Mouse (Mus musculus): ENCODE data around the gene Fzd4.

Gene Fzd4

GRCm38 (mm10) chr7:89404081-89404733 lies at the start of gene Fzd4, which contains the start of gene Tmem135:
TSS of gene Fzd4 (plus strand) at chr7:89404355.
TSS of gene Tmem135 (minus strand) at chr7:89404222.
- peak; percentile 79 for DNase-seq (ENCODE audit: low read depth)

GRCm38 (mm10) chr7:89355519-89356255 lies 48.5 kb upstream of the Fzd4 start:
- no peak for DNase-seq (ENCODE audit: low read depth)

DNA sequence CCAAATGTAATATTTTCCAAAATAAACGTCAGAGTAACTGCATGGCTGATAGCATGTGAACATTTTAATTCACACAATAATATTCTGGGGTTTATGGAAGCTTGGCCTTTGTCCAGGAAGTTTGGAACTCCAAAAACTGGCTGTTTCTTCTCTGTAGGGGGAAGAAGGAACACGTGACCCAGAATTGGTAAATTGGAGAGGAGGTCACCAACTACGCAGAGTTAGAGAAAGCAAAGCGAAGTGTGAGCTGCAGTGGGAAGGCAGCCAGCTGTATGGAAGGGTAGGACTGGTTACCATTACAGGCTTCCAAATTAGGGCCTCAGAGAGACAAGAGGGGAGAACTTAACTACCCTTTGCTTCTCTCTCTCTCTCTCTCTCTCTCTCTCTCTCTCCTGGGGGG lies 47.8 kb upstream of the Fzd4 start:
- no peak for DNase-seq (ENCODE audit: low read depth)

GRCm38 (mm10) chr7:89363975-89364374 lies 40.2 kb upstream of the Fzd4 start:
- DNase-seq (ENCODE audit: low read depth): no peak

- DNase-seq (ENCODE audit: low read depth): no peak
These were observed 38.8 kb upstream of the Fzd4 start for GRCm38 (mm10) chr7:89365135-89365880.

- peak; percentile 3 for DNase-seq (ENCODE audit: low read depth)
These were observed 36.5 kb upstream of the Fzd4 start for GRCm38 (mm10) chr7:89367643-89368042.

- no peak for DNase-seq (ENCODE audit: low read depth)
These were observed 34.1 kb upstream of the Fzd4 start for GRCm38 (mm10) chr7:89370086-89370485.

DNA sequence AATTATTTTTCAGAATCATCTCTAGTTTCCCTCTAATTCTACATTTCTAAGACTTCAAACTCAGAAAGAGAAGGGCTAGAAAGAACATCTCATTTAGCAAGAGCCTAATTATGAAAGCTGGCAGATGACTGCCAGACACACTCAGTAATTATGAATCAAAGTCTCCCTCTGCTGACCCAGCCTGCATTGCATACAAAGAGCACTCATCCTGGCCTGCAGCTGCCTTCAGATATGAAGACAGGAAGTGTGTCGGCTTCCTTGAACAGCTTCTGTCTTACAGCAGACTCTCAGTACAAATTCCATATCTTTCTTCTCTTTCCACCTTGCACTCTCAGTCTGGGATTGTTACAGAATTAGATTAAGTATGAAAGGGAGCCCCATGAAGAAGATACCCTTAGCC lies 33.2 kb upstream of the Fzd4 start:
- no peak for DNase-seq (ENCODE audit: low read depth)

- DNase-seq (ENCODE audit: low read depth): no peak
These were observed 32.4 kb upstream of the Fzd4 start for GRCm38 (mm10) chr7:89371623-89372295.

GRCm38 (mm10) chr7:89380935-89381705 lies 23.0 kb upstream of the Fzd4 start:
- DNase-seq (ENCODE audit: low read depth): no peak

- DNase-seq (ENCODE audit: low read depth): no peak
These were observed 21.3 kb upstream of the Fzd4 start for GRCm38 (mm10) chr7:89382892-89383291.

- DNase-seq (ENCODE audit: low read depth): no peak
These were observed 15.2 kb upstream of the Fzd4 start for GRCm38 (mm10) chr7:89388981-89389380.

DNA sequence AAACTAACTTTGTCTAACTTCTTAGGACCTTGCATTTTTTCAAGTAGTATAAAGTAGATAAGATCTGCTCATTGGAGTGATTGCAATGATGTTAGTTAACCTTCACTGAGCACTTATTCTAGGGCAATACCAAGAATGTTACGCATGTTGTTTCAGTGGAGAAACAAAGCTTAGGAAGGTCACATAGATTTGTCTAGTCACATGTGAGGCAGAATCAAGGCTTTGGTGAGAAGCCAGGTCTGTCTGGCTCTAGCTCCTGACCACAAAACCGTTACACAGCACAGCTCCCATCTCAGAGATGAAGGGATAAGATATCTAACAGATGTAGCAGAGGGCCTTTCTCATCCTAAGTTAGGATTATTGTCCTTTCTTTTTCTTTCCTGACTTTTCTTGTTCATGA lies 13.5 kb upstream of the Fzd4 start:
- no peak for DNase-seq (ENCODE audit: low read depth)

GRCm38 (mm10) chr7:89391281-89391680 lies 12.9 kb upstream of the Fzd4 start:
- no peak for DNase-seq (ENCODE audit: low read depth)

DNA sequence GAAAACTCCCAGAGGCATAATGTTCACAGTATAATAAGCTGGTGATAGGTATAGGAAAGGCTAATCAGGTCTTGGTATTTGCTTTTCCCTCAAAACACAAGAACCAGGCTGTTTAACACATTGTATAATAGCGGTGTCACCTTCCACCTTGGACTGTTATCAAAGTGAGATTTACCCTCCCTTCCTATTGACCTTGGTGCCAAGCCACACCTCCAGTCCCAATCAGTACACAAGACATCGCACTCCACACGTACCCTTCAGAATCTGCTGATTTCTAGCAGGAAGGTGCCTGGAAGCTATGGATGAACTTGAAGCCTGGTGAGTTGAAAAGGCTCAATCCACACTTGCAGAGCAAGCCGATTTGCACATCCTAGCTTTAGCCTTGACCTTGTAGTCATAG lies 12.3 kb upstream of the Fzd4 start:
- no peak for DNase-seq (ENCODE audit: low read depth)

DNA sequence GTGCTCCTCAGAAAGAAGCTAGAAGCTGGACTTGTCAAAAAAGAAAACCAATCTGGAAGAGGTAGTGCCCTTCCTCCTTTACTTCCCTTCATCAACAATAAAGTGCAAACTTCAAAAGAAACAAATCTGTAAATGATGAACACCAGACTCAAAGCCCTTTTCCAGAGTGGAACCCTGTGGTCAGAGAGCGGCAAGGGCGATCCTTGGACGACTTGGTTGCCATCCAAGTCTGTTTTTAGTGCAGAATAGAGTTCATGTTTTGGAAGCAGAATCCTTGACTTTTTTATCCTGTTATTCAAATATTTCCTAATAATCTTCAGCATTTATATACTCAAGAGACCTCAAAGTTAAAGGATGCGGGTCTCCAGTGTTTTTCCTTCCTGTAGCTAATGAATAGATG lies 11.8 kb upstream of the Fzd4 start:
- no peak for DNase-seq (ENCODE audit: low read depth)

DNA sequence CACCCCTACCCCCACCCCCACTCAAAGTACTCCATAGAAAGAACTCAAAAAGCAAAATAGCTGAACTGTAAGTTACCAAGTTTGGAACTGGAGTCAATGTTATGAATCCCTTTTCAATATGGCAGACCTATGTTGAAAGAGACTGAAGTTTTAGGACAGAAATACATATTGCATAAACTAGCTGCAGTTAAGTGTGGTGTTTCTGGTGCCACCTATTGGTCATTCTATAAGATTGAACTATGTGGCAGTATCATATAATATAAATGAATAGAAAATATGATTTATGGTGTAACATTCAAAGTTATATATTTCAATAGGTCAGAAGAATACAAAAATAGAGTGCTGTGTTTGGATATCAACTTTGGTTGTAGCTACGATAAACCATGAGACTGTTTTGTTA lies 11.3 kb upstream of the Fzd4 start:
- no peak for DNase-seq (ENCODE audit: low read depth)

DNA sequence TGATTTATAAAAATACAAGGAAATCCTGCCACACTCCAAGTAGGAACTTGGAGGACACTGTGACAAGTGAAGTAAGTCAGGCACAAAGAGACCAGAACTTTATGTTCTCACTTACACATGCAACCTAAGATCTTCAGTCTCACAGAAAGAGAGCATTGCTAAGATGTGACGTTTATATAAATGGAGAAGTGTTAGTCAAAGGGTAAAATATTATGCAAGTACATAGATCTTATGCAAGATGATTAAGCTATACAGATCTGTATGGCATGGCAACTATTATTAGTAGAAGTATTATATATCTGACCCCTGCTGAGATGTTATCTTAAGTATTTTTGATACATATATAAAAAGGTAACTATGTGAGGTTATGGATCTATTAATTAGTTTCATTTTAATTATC lies 8.8 kb upstream of the Fzd4 start:
- DNase-seq (ENCODE audit: low read depth): no peak

GRCm38 (mm10) chr7:89396386-89396785 lies 7.8 kb upstream of the Fzd4 start:
- DNase-seq (ENCODE audit: low read depth): no peak

- no peak for DNase-seq (ENCODE audit: low read depth)
These were observed 6.2 kb upstream of the Fzd4 start for GRCm38 (mm10) chr7:89397837-89398534.

DNA sequence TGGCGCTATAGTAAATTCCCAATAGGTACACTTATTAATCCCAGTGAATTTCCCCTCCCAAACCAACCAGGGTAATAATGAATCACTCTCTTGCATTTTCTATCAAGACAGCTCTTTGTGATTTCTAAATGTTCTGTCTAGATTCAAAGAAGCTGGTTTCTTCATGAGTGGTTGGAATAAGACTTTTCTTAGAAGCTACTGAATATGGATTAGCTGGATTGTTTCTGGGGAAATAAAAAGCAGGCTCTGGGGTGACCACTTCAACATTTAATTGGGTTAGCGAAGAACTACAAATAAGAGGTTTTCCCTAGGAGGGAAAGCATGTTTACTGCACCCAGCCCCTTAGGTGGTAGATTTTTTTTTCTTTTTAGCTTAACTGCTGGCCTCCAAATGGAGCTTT lies 3.4 kb upstream of the Fzd4 start:
- DNase-seq (ENCODE audit: low read depth): no peak
